Mouse (Mus musculus): ENCODE results near the gene Fkbp11.

- TF ChIP-seq CTCF (IDR thresholded peaks at IDR 0.05) (no peak), POLR2A (IDR thresholded peaks at IDR 0.05; ENCODE audit: insufficient read depth, low read depth, low read length) (no peak), EP300 (IDR thresholded peaks at IDR 0.05; ENCODE audit: insufficient read depth, low read depth, low read length) (no peak)
Measured at GRCm38 (mm10) chr15:98777762-98778161, 49.8 kb upstream of the Fkbp11 start, which contains the start of gene Wnt10b.

Measured in heart, adult 2 months (tissue).